Mouse (Mus musculus) CH12.LX (cell line): ENCODE measurements around the gene Slc10a7. TPM values are rescaled to one million over a fixed set of nuclear protein-coding genes. Genes with fewer than 3 reads are reported as not detected.

Experiments used
- DNase-seq: peaks from one replicate; pipeline ENCODE4 v3.0.0-alpha.2; 2013; ENCODE audit errors: extremely low read depth
- H3K27ac ChIP-seq: 2 replicates; pipeline ENCODE4 v1.5.1; 2012; ENCODE audit warnings: low read depth, mild to moderate bottlenecking, control low read depth, moderate library complexity; ENCODE audit not compliant: insufficient read depth
- H3K27me3 ChIP-seq: replicated peaks from 2 replicates; pipeline ENCODE3; 2012; ENCODE audit warnings: inconsistent platforms
- H3K36me3 ChIP-seq, 2 experiments: replicated peaks in 1 of 2; 2 replicates each; pipeline versions ENCODE3 to v1.6.1; 2012; ENCODE audit warnings: inconsistent platforms in 1 of 2, low read length in 1 of 2, mild to moderate bottlenecking in 1 of 2, mixed read lengths in 1 of 2, moderate library complexity in 1 of 2; ENCODE audit not compliant: control insufficient read depth in 1 of 2, insufficient read depth in 1 of 2
- H3K4me1 ChIP-seq, 2 experiments: 2 replicates each; pipeline ENCODE4 v1.6.1; 2012; ENCODE audit warnings: inconsistent platforms in 1 of 2, moderate library complexity in 1 of 2; ENCODE audit not compliant: insufficient read depth in 2 of 2, control insufficient read depth in 1 of 2
- H3K4me2 ChIP-seq: 2 replicates; pipeline ENCODE4 v1.6.1; 2012; ENCODE audit warnings: low read depth, mild to moderate bottlenecking, control low read depth; ENCODE audit not compliant: poor library complexity, insufficient read depth, severe bottlenecking
- H3K4me3 ChIP-seq, 3 experiments: fragments of 150-350 bp in 1 of 3; sonication (generic) in 1 of 3; replicated peaks in 1 of 3; 2 replicates each; pipeline versions ENCODE3 to v1.5.1; 2011 to 2012; ENCODE audit warnings: low read depth in 2 of 3, low read length in 2 of 3, mild to moderate bottlenecking in 2 of 3, moderate library complexity in 2 of 3, control low read depth in 1 of 3, improper control_type of control experiment in 1 of 3, inconsistent platforms in 1 of 3, mixed read lengths in 1 of 3; ENCODE audit not compliant: poor library complexity in 1 of 3
- H3K79me2 ChIP-seq: replicated peaks from 2 replicates; pipeline ENCODE4 v1.6.1; 2012; ENCODE audit warnings: mild to moderate bottlenecking, moderate library complexity; ENCODE audit not compliant: control insufficient read depth, poor library complexity, insufficient read depth, severe bottlenecking; ENCODE audit errors: extremely low read depth
- H3K9ac ChIP-seq: 2 replicates; pipeline ENCODE4 v1.6.1; 2012; ENCODE audit warnings: low read depth, mild to moderate bottlenecking, control low read depth, moderate library complexity; ENCODE audit not compliant: insufficient read depth
- H3K9me3 ChIP-seq: replicated peaks from 2 replicates; pipeline ENCODE3; 2012; ENCODE audit warnings: low read length, inconsistent platforms, mixed read lengths
- CHD1 ChIP-seq: IDR thresholded peaks from 2 replicates; pipeline ENCODE4 v1.6.1; 2012; ENCODE audit warnings: low read depth, low read length, improper control_type of control experiment, inconsistent platforms
- CHD2 ChIP-seq: IDR thresholded peaks from 2 replicates; pipeline ENCODE4 v1.6.1; 2011; ENCODE audit warnings: low read length, improper control_type of control experiment
- CTCF ChIP-seq, 2 experiments: IDR thresholded peaks in 1 of 2; conservative IDR thresholded peaks in 1 of 2; 2 replicates each; pipeline ENCODE4 v1.5.1; 2011 to 2012; ENCODE audit warnings: low read depth in 2 of 2, low read length in 2 of 2, improper control_type of control experiment in 1 of 2, inconsistent platforms in 1 of 2, mild to moderate bottlenecking in 1 of 2, moderate library complexity in 1 of 2
- E2F4 ChIP-seq: IDR thresholded peaks from 2 replicates; pipeline ENCODE4 v1.6.1; 2011; ENCODE audit warnings: low read depth, low read length, improper control_type of control experiment; ENCODE audit not compliant: insufficient replicate concordance
- ELF1 ChIP-seq: IDR thresholded peaks from 2 replicates; pipeline ENCODE4 v1.6.1; 2014; ENCODE audit warnings: low read depth, mild to moderate bottlenecking, inconsistent platforms, low read length, improper control_type of control experiment
- EP300 ChIP-seq: IDR thresholded peaks from 2 replicates; pipeline ENCODE4 v1.6.1; 2011; ENCODE audit warnings: low read length, improper control_type of control experiment
- IRF4 ChIP-seq: IDR thresholded peaks from 2 replicates; pipeline ENCODE4 v1.6.1; 2014; ENCODE audit warnings: low read depth, mild to moderate bottlenecking, inconsistent platforms, low read length, improper control_type of control experiment
- MAFK ChIP-seq: IDR thresholded peaks from 2 replicates; pipeline ENCODE4 v1.6.1; 2011; ENCODE audit warnings: low read length, improper control_type of control experiment; ENCODE audit not compliant: insufficient replicate concordance
- MAZ ChIP-seq: IDR thresholded peaks from 2 replicates; pipeline ENCODE4 v1.6.1; 2012; ENCODE audit warnings: low read depth, mild to moderate bottlenecking, inconsistent platforms, low read length, improper control_type of control experiment, moderate library complexity
- MXI1 ChIP-seq: IDR thresholded peaks from 2 replicates; pipeline ENCODE4 v1.6.1; 2011; ENCODE audit warnings: mild to moderate bottlenecking, low read depth, low read length, improper control_type of control experiment
- MYC ChIP-seq: IDR thresholded peaks from 2 replicates; pipeline ENCODE4 v1.6.1; 2011; ENCODE audit warnings: low read depth, mild to moderate bottlenecking, improper control_type of control experiment, low read length
- NELFE ChIP-seq: IDR thresholded peaks from 2 replicates; pipeline ENCODE4 v1.6.1; 2011; ENCODE audit warnings: low read depth, low read length, improper control_type of control experiment
- NRF1 ChIP-seq: IDR thresholded peaks from 2 replicates; pipeline ENCODE4 v1.6.1; 2014; ENCODE audit warnings: low read depth, mild to moderate bottlenecking, inconsistent platforms, low read length, improper control_type of control experiment, moderate library complexity
- PAX5 ChIP-seq: IDR thresholded peaks from 2 replicates; pipeline ENCODE4 v1.6.1; 2012; ENCODE audit warnings: low read length, inconsistent platforms, mixed read lengths
- POLR2A ChIP-seq: IDR thresholded peaks from 2 replicates; pipeline ENCODE4 v1.6.1; 2011; ENCODE audit warnings: low read depth, mild to moderate bottlenecking, improper control_type of control experiment, low read length
- RAD21 ChIP-seq: IDR thresholded peaks from 2 replicates; pipeline ENCODE4 v1.6.1; 2011; ENCODE audit warnings: low read depth, mild to moderate bottlenecking, low read length, improper control_type of control experiment, moderate library complexity
- RCOR1 ChIP-seq: conservative IDR thresholded peaks from 2 replicates; pipeline ENCODE4 v1.6.1; 2012; ENCODE audit warnings: low read depth, mild to moderate bottlenecking, inconsistent platforms, low read length, improper control_type of control experiment
- SIN3A ChIP-seq: IDR thresholded peaks from 2 replicates; pipeline ENCODE4 v1.6.1; 2012; ENCODE audit warnings: low read length, improper control_type of control experiment, inconsistent platforms
- TBP ChIP-seq: conservative IDR thresholded peaks from 2 replicates; pipeline ENCODE4 v1.6.1; 2011; ENCODE audit warnings: low read depth, low read length, improper control_type of control experiment
- TCF12 ChIP-seq: IDR thresholded peaks from 2 replicates; pipeline ENCODE4 v1.6.1; 2014; ENCODE audit warnings: low read depth, mild to moderate bottlenecking, inconsistent platforms, low read length, improper control_type of control experiment
- UBTF ChIP-seq: IDR thresholded peaks from 2 replicates; pipeline ENCODE4 v1.6.1; 2012; ENCODE audit warnings: low read depth, mild to moderate bottlenecking, inconsistent platforms, low read length, improper control_type of control experiment, moderate library complexity
- ZC3H11A ChIP-seq: IDR thresholded peaks from 2 replicates; pipeline ENCODE4 v1.6.1; 2012; ENCODE audit warnings: low read depth, mild to moderate bottlenecking, inconsistent platforms, low read length, improper control_type of control experiment
- ZKSCAN1 ChIP-seq: IDR thresholded peaks from 2 replicates; pipeline ENCODE4 v1.6.1; 2012; ENCODE audit warnings: low read depth, inconsistent platforms, low read length, improper control_type of control experiment, borderline replicate concordance
- ZMIZ1 ChIP-seq: IDR thresholded peaks from 2 replicates; pipeline ENCODE4 v1.6.1; 2012; ENCODE audit warnings: low read depth, mild to moderate bottlenecking, inconsistent platforms, low read length, improper control_type of control experiment
- dilution Hi-C: fragments of 300-500 bp; cut with MboI; formaldehyde crosslinking; loops from 2 replicates; pipeline ENCODE4 v1.14.3; 2020; ENCODE audit warnings: low sequenced_read_pairs; ENCODE audit not compliant: extremely low pct_unique_long_range_greater_than_20kb, extremely low pct_ligation_motif_present
- in situ Hi-C: fragments of 300-500 bp; cut with MboI; formaldehyde crosslinking; loops from 3 replicates; pipeline ENCODE4 v1.14.3; 2019; ENCODE audit warnings: low sequenced_read_pairs, low pct_ligation_motif_present, low pct_unique_long_range_greater_than_20kb, mixed read lengths
- polyA plus RNA-seq: library from polyadenylated mRNA; unstranded; fragments of >175 nt; gene quantifications from 2 replicates; pipeline ENCODE4 v1.2.1, GENCODE M21; 2012; ENCODE audit warnings: low read depth; ENCODE audit not compliant: insufficient read length
- total RNA-seq, 2 experiments: library from RNA; depleted of rRNA; stranded (reverse); fragments of 300-350 nt in 1 of 2; fragments of >200 nt in 1 of 2; gene quantifications; 2 replicates each; pipeline ENCODE4 v1.2.3; 2012 to 2014

The Slc10a7 gene
- total and polyA plus RNA-seq, 3 experiments = 10.8 to 20.4 (median 16.3) TPM

- TF ChIP-seq NELFE = no peak
- no peak for TF ChIP-seq MAFK
- TF ChIP-seq RCOR1 = no peak
- TF ChIP-seq MAZ = no peak
- TF ChIP-seq CHD1 = no peak
- TF ChIP-seq SIN3A = no peak
- no peak for TF ChIP-seq NRF1
- TF ChIP-seq MYC = no peak
- TF ChIP-seq ZC3H11A = no peak
- dilution Hi-C loops = no loop called here
Observed at GRCm38 (mm10) chr8:78633012-78633411, 123.9 kb downstream of the Slc10a7 start.

DNA sequence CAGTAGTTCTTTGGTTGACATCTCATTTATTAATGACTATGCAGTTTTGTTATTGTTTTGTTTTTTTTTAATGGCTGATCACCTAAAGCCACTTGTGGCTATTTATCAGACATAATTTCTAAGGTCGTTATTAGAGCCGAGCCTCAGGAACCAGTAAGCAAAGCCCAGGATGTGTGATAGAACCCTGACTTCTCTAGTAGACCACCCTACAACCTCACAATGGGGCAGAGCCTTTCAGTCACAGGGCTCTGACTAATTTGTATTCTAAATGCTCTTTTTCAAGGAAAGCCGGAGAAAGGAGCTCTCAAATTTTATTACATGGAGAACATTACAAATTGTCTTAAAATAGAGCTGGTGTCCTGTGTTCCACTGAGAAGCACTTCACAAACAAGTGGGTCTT lies 124.9 kb downstream of the Slc10a7 start:
- dilution Hi-C loops = no loop called here
- no peak overlapping the region for H3K4me2 ChIP-seq

More at GRCm38 (mm10) chr8:78633012-78633411, 123.9 kb downstream of the Slc10a7 start:
- Histone ChIP-seq H3K9me3 (no peaks in the 10 kb centered on the region), H3K79me2 (no peaks in the 10 kb centered on the region), H3K9ac (no peak overlapping the region), H3K36me3 (peaks cover 3 to 51% of the 10 kb centered on the region in 2 experiments), H3K27me3 (no peaks in the 10 kb centered on the region), H3K4me3 (no peak overlapping the region), H3K4me2 (no peak overlapping the region), H3K4me1 (peaks cover 0 to 15% of the 10 kb centered on the region in 2 experiments; a peak in 2 of 4 replicates), H3K27ac (no peak overlapping the region)
- DNase-seq = no peak
- in situ Hi-C loops = loop anchor here (25.0 kb wide), 1 partner anchor 371 kb away; no protein-coding TSS in a partner anchor

More for the DNA sequence above, 124.9 kb downstream of the Slc10a7 start:
- H3K36me3 ChIP-seq = peaks cover 3 to 47% of the 10 kb centered on the region in 2 experiments
- no peaks in the 10 kb centered on the region for H3K79me2 ChIP-seq
- in situ Hi-C loops = loop anchor here (25.0 kb wide), 1 partner anchor 372 kb away; no protein-coding TSS in a partner anchor
- H3K9me3 ChIP-seq = no peaks in the 10 kb centered on the region
- H3K27me3 ChIP-seq = no peaks in the 10 kb centered on the region
- TF ChIP-seq ZKSCAN1 (no peak), RAD21 (no peak), MAFK (no peak), PAX5 (no peak), ZMIZ1 (no peak), E2F4 (no peak), RCOR1 (no peak), UBTF (no peak), IRF4 (no peak), POLR2A (no peak), TBP (no peak), EP300 (no peak), TCF12 (no peak), MXI1 (no peak), ELF1 (no peak), MYC (no peak), CTCF (conservative IDR thresholded peaks at IDR 0.05 in 1 of 2, IDR thresholded peaks at IDR 0.05 in 1 of 2; ENCODE audit: low read depth in 2 of 2, low read length in 2 of 2) (no peak), CHD2 (no peak)
- H3K9ac ChIP-seq = no peak overlapping the region
- H3K4me1 ChIP-seq = peaks cover 0 to 15% of the 10 kb centered on the region in 2 experiments; a peak in 2 of 4 replicates
- no peak overlapping the region for H3K27ac ChIP-seq
- no peak for DNase-seq
- no peak overlapping the region for H3K4me3 ChIP-seq
